Mouse (Mus musculus) olfactory bulb, adult 2 months (tissue): ENCODE results near the gene Calhm3.

Experiments used
- CTCF ChIP-seq: fragments of 200-500 bp; IDR thresholded peaks from 2 replicates; pipeline ENCODE4 v1.5.1; 2012; ENCODE audit warnings: low read depth, mild to moderate bottlenecking, low read length, moderate library complexity; ENCODE audit not compliant: insufficient read depth
- POLR2A ChIP-seq: fragments of 200-500 bp; IDR thresholded peaks from 2 replicates; pipeline ENCODE4 v1.6.1; 2012; ENCODE audit warnings: mild to moderate bottlenecking, low read depth, low read length, moderate library complexity; ENCODE audit not compliant: insufficient read depth

- TF ChIP-seq CTCF (no peak), POLR2A (no peak)
Observed at GRCm38 (mm10) chr19:47167617-47168214, 10.2 kb upstream of the Calhm3 start.
